Mouse (Mus musculus) small intestine, adult 10 weeks (tissue): ENCODE data around the gene Sumf1. TPM values are rescaled to one million over a fixed set of nuclear protein-coding genes. Genes with fewer than 3 reads are reported as not detected.

Experiments
- polyA plus RNA-seq: library from polyadenylated mRNA; stranded (reverse); fragments of 350-450 nt; fragmentation: Illumina TruSeq; extraction: RNeasy Lipid Tissue Mini Kit (QIAGEN cat#74804); gene quantifications from one replicate; pipeline ENCODE4 v1.2.3, GENCODE M21; 2014; ENCODE audit warnings: low replicate concordance

Gene Sumf1
- polyA plus RNA-seq = 58.5 TPM

GRCm38 (mm10) chr6:108184847-108185684 lies at the start of gene Sumf1:
Gene Sumf1 (minus strand): TSS chr6:108185582.

DNA sequence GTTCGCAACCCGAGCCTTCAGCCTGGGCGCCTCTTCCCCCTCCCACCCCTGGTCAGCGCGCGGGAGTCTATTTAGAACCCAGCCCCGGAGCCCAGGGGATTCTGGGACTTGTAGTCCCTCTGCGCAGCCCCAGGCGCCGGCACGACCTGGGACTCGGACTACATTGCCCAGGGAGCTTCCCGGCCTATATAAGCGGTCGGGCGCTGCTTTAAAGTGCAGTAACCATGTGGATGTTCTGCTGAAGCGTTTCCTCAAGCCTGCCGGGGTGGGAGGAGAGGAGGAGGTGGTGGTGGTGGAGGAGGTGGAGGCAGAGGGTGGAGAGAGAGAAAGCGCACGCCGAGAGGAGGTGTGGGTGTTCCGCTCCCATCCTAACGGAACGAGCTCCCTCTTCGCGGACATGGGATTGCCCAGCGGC lies 27.5 kb upstream of the Sumf1 start, which contains the start of gene Itpr1:
Gene Itpr1 (plus strand): TSS at position 216 of the 415 bp plus-strand sequence.

DNA sequence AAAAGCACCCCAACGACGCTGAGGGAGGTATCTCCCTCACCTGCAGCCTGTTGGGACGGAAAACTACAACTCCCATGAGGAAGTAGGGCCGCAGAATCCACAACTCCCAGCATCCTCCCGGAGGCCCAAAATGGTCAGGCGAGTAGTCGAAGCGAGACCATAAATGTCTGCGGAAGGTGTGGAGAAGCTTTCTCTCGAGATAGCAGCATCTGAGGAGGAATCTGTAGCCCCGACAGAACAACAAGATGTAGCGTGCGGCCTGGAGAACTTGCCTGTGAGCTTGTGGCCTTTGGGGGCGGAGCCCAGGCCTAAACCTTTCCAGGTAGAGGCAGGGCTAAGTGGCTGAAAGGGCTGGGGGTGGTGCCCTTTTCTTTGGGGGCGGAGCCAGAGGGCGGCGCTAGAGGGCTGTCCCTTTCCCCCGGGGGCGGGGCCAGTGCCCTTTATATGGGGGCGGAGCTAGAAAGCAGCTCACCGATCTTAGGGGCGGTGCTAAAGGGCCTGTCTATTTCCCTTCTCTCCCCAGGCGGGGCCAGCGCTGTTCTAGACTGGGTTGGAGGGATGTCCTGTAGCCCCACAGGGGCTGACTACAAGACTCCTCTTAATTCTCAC lies 120.4 kb downstream of the Sumf1 start, which contains the start of gene Setmar:
Gene Setmar (plus strand): TSS at position 128 of the 609 bp plus-strand sequence.

Other genes with a start within 250 kb of the Sumf1 start
- gene Setmar, start 120.5 kb downstream of the Sumf1 start, polyA plus RNA-seq = 6.3 TPM
- 37.2 TPM for gene Itpr1, start 27.5 kb upstream of the Sumf1 start, polyA plus RNA-seq